Mouse (Mus musculus): ENCODE data around the gene Topbp1. TPM values are rescaled to one million over a fixed set of nuclear protein-coding genes. Genes with fewer than 3 reads are reported as not detected.

Topbp1 gene
- polyA plus RNA-seq, 1 experiment from 2014 or later = 94.9 TPM

- H3K27ac ChIP-seq = no peak overlapping the region
- H3K9me3 ChIP-seq = no peaks in the 10 kb centered on the region
- ATAC-seq (ENCODE audit: low FRiP score) = no peak
- no peaks in the 10 kb centered on the region for H3K36me3 ChIP-seq (replicated peaks)
- no peaks in the 10 kb centered on the region for H3K4me1 ChIP-seq
- no peak overlapping the region for H3K4me2 ChIP-seq
- WGBS = 49% methylated on average over 10 of the region's 10 CpGs
- no peak overlapping the region for H3K9ac ChIP-seq
- H3K27me3 ChIP-seq = no peaks in the 10 kb centered on the region
- no peak overlapping the region for H3K4me3 ChIP-seq (replicated peaks)
Measured at GRCm38 (mm10) chr9:103378686-103379085, 73.7 kb downstream of the Topbp1 start.

GRCm38 (mm10) chr9:103379199-103379598 lies 74.2 kb downstream of the Topbp1 start:
- no peak for ATAC-seq (ENCODE audit: low FRiP score)
- Histone ChIP-seq H3K9me3 (no peaks in the 10 kb centered on the region), H3K4me1 (no peaks in the 10 kb centered on the region), H3K4me2 (no peak overlapping the region), H3K4me3 (replicated peaks) (no peak overlapping the region), H3K27ac (no peak overlapping the region), H3K9ac (no peak overlapping the region), H3K27me3 (no peaks in the 10 kb centered on the region), H3K36me3 (replicated peaks) (no peaks in the 10 kb centered on the region)
- WGBS = 79% methylated on average over 9 of the region's 9 CpGs

GRCm38 (mm10) chr9:103380566-103380965 lies 75.6 kb downstream of the Topbp1 start:
- Histone ChIP-seq H3K4me2 (no peak overlapping the region), H3K27me3 (no peaks in the 10 kb centered on the region), H3K4me1 (no peaks in the 10 kb centered on the region), H3K27ac (no peak overlapping the region), H3K36me3 (replicated peaks) (no peaks in the 10 kb centered on the region), H3K4me3 (replicated peaks) (no peak overlapping the region), H3K9me3 (no peaks in the 10 kb centered on the region), H3K9ac (no peak overlapping the region)
- 84% methylated on average over 4 of the region's 4 CpGs for WGBS
- no peak for ATAC-seq (ENCODE audit: low FRiP score)

GRCm38 (mm10) chr9:103382989-103383388 lies 78.0 kb downstream of the Topbp1 start:
- no peaks in the 10 kb centered on the region for H3K9me3 ChIP-seq
- no peaks in the 10 kb centered on the region for H3K36me3 ChIP-seq (replicated peaks)
- H3K4me3 ChIP-seq (replicated peaks) = no peak overlapping the region
- H3K9ac ChIP-seq = no peak overlapping the region
- 76% methylated on average over 6 of the region's 6 CpGs for WGBS
- peaks cover 14% of the 10 kb centered on the region for H3K4me1 ChIP-seq
- H3K4me2 ChIP-seq = no peak overlapping the region
- H3K27ac ChIP-seq = no peak overlapping the region
- no peaks in the 10 kb centered on the region for H3K27me3 ChIP-seq
- ATAC-seq (ENCODE audit: low FRiP score) = no peak

GRCm38 (mm10) chr9:103383576-103383975 lies 78.6 kb downstream of the Topbp1 start:
- Histone ChIP-seq H3K36me3 (replicated peaks) (no peaks in the 10 kb centered on the region), H3K27me3 (no peaks in the 10 kb centered on the region), H3K4me3 (replicated peaks) (no peak overlapping the region), H3K27ac (no peak overlapping the region), H3K4me2 (no peak overlapping the region), H3K9me3 (no peaks in the 10 kb centered on the region), H3K4me1 (peaks cover 14% of the 10 kb centered on the region), H3K9ac (no peak overlapping the region)
- WGBS = 94% methylated on average over 1 of the region's 1 CpGs
- no peak for ATAC-seq (ENCODE audit: low FRiP score)

- Histone ChIP-seq H3K4me2 (no peak overlapping the region), H3K27ac (no peak overlapping the region), H3K36me3 (replicated peaks) (no peaks in the 10 kb centered on the region), H3K9ac (no peak overlapping the region), H3K4me1 (peaks cover 14% of the 10 kb centered on the region), H3K27me3 (no peaks in the 10 kb centered on the region), H3K9me3 (no peaks in the 10 kb centered on the region), H3K4me3 (replicated peaks) (no peak overlapping the region)
- WGBS = 83% methylated on average over 4 of the region's 4 CpGs
- ATAC-seq (ENCODE audit: low FRiP score) = no peak
Measured at GRCm38 (mm10) chr9:103384141-103384796, 79.3 kb downstream of the Topbp1 start.

GRCm38 (mm10) chr9:103385600-103385999 lies 80.6 kb downstream of the Topbp1 start:
- no peak for ATAC-seq (ENCODE audit: low FRiP score)
- Histone ChIP-seq H3K9ac (no peak overlapping the region), H3K9me3 (no peaks in the 10 kb centered on the region), H3K36me3 (replicated peaks) (no peaks in the 10 kb centered on the region), H3K27ac (no peak overlapping the region), H3K4me1 (peaks cover 14% of the 10 kb centered on the region), H3K27me3 (no peaks in the 10 kb centered on the region), H3K4me2 (no peak overlapping the region), H3K4me3 (replicated peaks) (no peak overlapping the region)
- 45% methylated on average over 1 of the region's 1 CpGs for WGBS

GRCm38 (mm10) chr9:103386573-103386972 lies 81.6 kb downstream of the Topbp1 start:
- no peak for ATAC-seq (ENCODE audit: low FRiP score)
- H3K9ac ChIP-seq = no peak overlapping the region
- peaks cover 14% of the 10 kb centered on the region for H3K4me1 ChIP-seq
- H3K36me3 ChIP-seq (replicated peaks) = no peaks in the 10 kb centered on the region
- no peaks in the 10 kb centered on the region for H3K9me3 ChIP-seq
- H3K4me2 ChIP-seq = no peak overlapping the region
- H3K4me3 ChIP-seq (replicated peaks) = no peak overlapping the region
- WGBS = 43% methylated on average over 5 of the region's 5 CpGs
- H3K27me3 ChIP-seq = no peaks in the 10 kb centered on the region
- H3K27ac ChIP-seq = no peak overlapping the region

- H3K36me3 ChIP-seq (replicated peaks) = no peaks in the 10 kb centered on the region
- H3K4me3 ChIP-seq (replicated peaks) = no peak overlapping the region
- H3K9me3 ChIP-seq = no peaks in the 10 kb centered on the region
- H3K27me3 ChIP-seq = no peaks in the 10 kb centered on the region
- no peak overlapping the region for H3K9ac ChIP-seq
- H3K4me2 ChIP-seq = no peak overlapping the region
- ATAC-seq (ENCODE audit: low FRiP score) = no peak
- H3K4me1 ChIP-seq = peaks cover 14% of the 10 kb centered on the region
- H3K27ac ChIP-seq = no peak overlapping the region
- 72% methylated on average over 10 of the region's 10 CpGs for WGBS
Measured at GRCm38 (mm10) chr9:103387011-103387653, 82.1 kb downstream of the Topbp1 start.

- WGBS = 95% methylated on average over 6 of the region's 6 CpGs
- Histone ChIP-seq H3K36me3 (replicated peaks) (no peaks in the 10 kb centered on the region), H3K4me1 (peaks cover 14% of the 10 kb centered on the region), H3K27ac (no peak overlapping the region), H3K9ac (no peak overlapping the region), H3K27me3 (no peaks in the 10 kb centered on the region), H3K4me3 (replicated peaks) (no peak overlapping the region), H3K9me3 (no peaks in the 10 kb centered on the region), H3K4me2 (no peak overlapping the region)
- ATAC-seq (ENCODE audit: low FRiP score) = no peak
Measured at GRCm38 (mm10) chr9:103389261-103389660, 84.2 kb downstream of the Topbp1 start.

GRCm38 (mm10) chr9:103391796-103392372 lies 86.9 kb downstream of the Topbp1 start:
- no peaks in the 10 kb centered on the region for H3K36me3 ChIP-seq (replicated peaks)
- no peak overlapping the region for H3K4me3 ChIP-seq (replicated peaks)
- H3K27me3 ChIP-seq = no peaks in the 10 kb centered on the region
- ATAC-seq (ENCODE audit: low FRiP score) = no peak
- H3K4me2 ChIP-seq = no peak overlapping the region
- no peak overlapping the region for H3K9ac ChIP-seq
- H3K9me3 ChIP-seq = no peaks in the 10 kb centered on the region
- 79% methylated on average over 6 of the region's 6 CpGs for WGBS
- peaks cover 10% of the 10 kb centered on the region for H3K4me1 ChIP-seq
- H3K27ac ChIP-seq = no peak overlapping the region

- H3K4me3 ChIP-seq (replicated peaks) = no peak overlapping the region
- WGBS = 86% methylated on average over 11 of the region's 11 CpGs
- H3K4me2 ChIP-seq = no peak overlapping the region
- H3K27me3 ChIP-seq = no peaks in the 10 kb centered on the region
- H3K9ac ChIP-seq = no peak overlapping the region
- no peaks in the 10 kb centered on the region for H3K4me1 ChIP-seq
- no peaks in the 10 kb centered on the region for H3K36me3 ChIP-seq (replicated peaks)
- ATAC-seq (ENCODE audit: low FRiP score) = no peak
- no peaks in the 10 kb centered on the region for H3K9me3 ChIP-seq
- H3K27ac ChIP-seq = no peak overlapping the region
Measured at GRCm38 (mm10) chr9:103393256-103393655, 88.2 kb downstream of the Topbp1 start.

Measured in forebrain, embryonic 12.5 days (tissue).